Comparison of ENCODE assay signal across 19 mouse cellular contexts in genomic region chr17:25817662-25818061, GRCm38 (mm10). TPM values are rescaled to one million over a fixed set of nuclear protein-coding genes. Genes with fewer than 3 reads are reported as not detected.
"Had no signal": no experiment of that assay in that cellular context is flagged by ENCODE, and none has a peak within 500 bp of the region (broad histone marks: within the 10 kb centered on the region; RNA-seq: fewer than 3 reads in every experiment).

No protein-coding gene starts in this region.

- H3K27ac ChIP-seq: liver, embryonic 13.5 days; neural tube, embryonic 12.5 days; neural tube, embryonic 15.5 days; stomach, postnatal 0 days had no signal

- H3K36me3 ChIP-seq: liver, embryonic 13.5 days had no signal

- DNase-seq: kidney, adult 9 months; kidney, postnatal 14 days; kidney, postnatal 4 days; liver, embryonic 13.5 days; lung, adult 2 months; lung, postnatal 14 days; lung, postnatal 4 days; midbrain, embryonic 14.5 days; right cerebral cortex, adult 18-20 months; right cerebral cortex, postnatal 14 days; right cerebral cortex, postnatal 4 days; thymus, adult 18-20 months; thymus, postnatal 36 days had no signal

- H3K9me3 ChIP-seq: liver, embryonic 13.5 days; neural tube, embryonic 12.5 days; neural tube, embryonic 15.5 days had no signal

- H3K9ac ChIP-seq: liver, embryonic 13.5 days; neural tube, embryonic 12.5 days; neural tube, embryonic 15.5 days had no signal

- H3K4me3 ChIP-seq: liver, embryonic 13.5 days; neural tube, embryonic 12.5 days; neural tube, embryonic 15.5 days had no signal

- H3K4me2 ChIP-seq: liver, embryonic 13.5 days; midbrain, embryonic 11.5 days; neural tube, embryonic 12.5 days; neural tube, embryonic 15.5 days had no signal

RNA-seq across cellular contexts. Expression of gene Fbxl16, which starts 8.8 kb away (rescaled TPM):
- total RNA-seq: liver, adult 2 months; megakaryocyte progenitor cell, adult 5-6 weeks had no signal
